Mouse (Mus musculus): ENCODE measurements at regions not wholly inside any gene's neighbourhood (a gene's known extent, or its start where the extent isn't known, plus 50 kb on each side); places are given as distances from the start of the nearest gene placed in this dataset.
"Not testable (repeated sequence)": the region's sequence is repeated elsewhere in the genome, so short reads cannot be mapped to it uniquely, and the experiment has no call there.

DNA sequence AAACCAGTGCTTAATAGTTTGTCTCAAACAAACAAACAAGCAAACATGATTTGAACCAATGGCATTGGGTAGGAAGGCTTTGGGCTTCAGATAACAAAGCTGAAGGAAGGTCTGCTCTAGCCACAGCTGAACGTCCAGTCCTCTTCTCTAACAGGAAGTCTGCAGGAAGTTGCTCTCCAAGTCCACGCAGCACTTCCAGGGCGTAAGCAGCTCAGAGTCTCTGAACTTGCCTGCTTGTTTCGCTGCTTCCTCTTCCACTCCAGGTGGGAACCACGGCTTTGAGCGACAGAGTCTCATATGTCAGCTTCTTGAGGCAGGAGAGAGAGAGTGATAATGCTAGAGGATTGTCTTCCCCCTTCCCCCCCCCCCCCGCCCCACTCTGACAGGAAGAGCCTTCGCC lies 123.6 kb downstream of the Tnfrsf21 start:
- no peaks in the 10 kb centered on the region for H3K36me3 ChIP-seq (replicated peaks; ENCODE audit: control insufficient read depth, insufficient read depth, low read depth, low read length)
- 49% methylated on average over 8 of the region's 8 CpGs for WGBS
- no peak overlapping the region for H3K9ac ChIP-seq (replicated peaks; ENCODE audit: low read length)
- H3K27ac ChIP-seq (replicated peaks; ENCODE audit: low read depth, low read length): no peak overlapping the region
- no peak overlapping the region for H3K4me2 ChIP-seq (ENCODE audit: low read depth, low read length)
- ATAC-seq (replicated peaks; ENCODE audit: insufficient number of reproducible peaks, low FRiP score, low TSS enrichment, low read depth) (no peak), DNase-seq (ENCODE audit: low spot score) (no peak)
- H3K27me3 ChIP-seq (ENCODE audit: control insufficient read depth, insufficient read depth, low read length): no peaks in the 10 kb centered on the region; the same call in 1 of the 2 replicates
- H3K9me3 ChIP-seq (replicated peaks; ENCODE audit: control insufficient read depth, low read length): no peaks in the 10 kb centered on the region
- H3K4me1 ChIP-seq (ENCODE audit: control insufficient read depth, insufficient read depth, low read length): no peaks in the 10 kb centered on the region
- no peak overlapping the region for H3K4me3 ChIP-seq (ENCODE audit: low read depth, low read length)

DNA sequence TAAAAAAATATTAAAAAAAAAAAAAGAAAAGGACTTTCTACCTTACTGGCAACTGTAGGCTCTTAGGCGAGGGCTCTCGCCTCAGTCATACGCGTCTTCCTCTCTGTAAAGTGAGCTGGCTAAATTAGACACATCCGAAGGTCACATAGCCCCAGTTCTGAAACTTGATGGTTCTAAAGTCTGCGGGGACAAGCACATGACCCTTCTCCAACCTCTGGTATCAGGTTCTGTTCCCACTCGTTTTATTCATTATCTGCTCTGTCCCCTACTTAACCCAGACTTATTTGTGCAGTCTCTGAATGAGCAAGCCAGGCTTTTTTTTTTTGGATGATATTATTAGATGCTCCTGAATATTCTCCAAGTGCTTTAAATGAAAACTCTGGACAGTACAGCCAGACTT lies 125.4 kb downstream of the Tnfrsf21 start:
- ATAC-seq (replicated peaks; ENCODE audit: insufficient number of reproducible peaks, low FRiP score, low TSS enrichment, low read depth) (no peak), DNase-seq (ENCODE audit: low spot score) (no peak)
- H3K4me1 ChIP-seq (ENCODE audit: control insufficient read depth, insufficient read depth, low read length): no peaks in the 10 kb centered on the region
- no peak overlapping the region for H3K9ac ChIP-seq (replicated peaks; ENCODE audit: low read length)
- H3K27me3 ChIP-seq (ENCODE audit: control insufficient read depth, insufficient read depth, low read length): no peaks in the 10 kb centered on the region; the same call in 1 of the 2 replicates
- H3K36me3 ChIP-seq (replicated peaks; ENCODE audit: control insufficient read depth, insufficient read depth, low read depth, low read length): no peaks in the 10 kb centered on the region
- no peak overlapping the region for H3K27ac ChIP-seq (replicated peaks; ENCODE audit: low read depth, low read length)
- 53% methylated on average over 7 of the region's 7 CpGs for WGBS
- no peak overlapping the region for H3K4me3 ChIP-seq (ENCODE audit: low read depth, low read length)
- H3K9me3 ChIP-seq (replicated peaks; ENCODE audit: control insufficient read depth, low read length): no peaks in the 10 kb centered on the region
- H3K4me2 ChIP-seq (ENCODE audit: low read depth, low read length): no peak overlapping the region

DNA sequence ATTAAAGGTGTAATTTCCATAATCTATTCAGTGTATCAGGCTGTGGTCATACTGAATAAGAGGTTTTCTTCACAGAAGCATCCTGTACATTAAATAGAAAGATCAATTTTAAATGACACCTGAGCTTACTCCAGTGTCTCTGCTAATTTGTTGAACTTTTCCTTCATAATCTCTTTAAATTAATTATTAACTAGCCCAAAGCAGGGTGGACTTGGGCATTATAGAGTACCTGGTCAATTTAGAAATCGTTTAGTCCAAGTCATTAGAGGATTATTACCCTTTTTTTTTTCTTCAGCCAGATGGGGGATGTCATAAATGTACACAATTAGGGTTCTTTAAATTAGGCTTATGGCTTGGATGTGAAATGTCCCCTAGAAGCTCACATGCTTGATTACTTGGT lies 124.4 kb upstream of the Adgrf1 start:
- H3K9me3 ChIP-seq (replicated peaks; ENCODE audit: control insufficient read depth, low read length): no peaks in the 10 kb centered on the region
- H3K4me3 ChIP-seq (ENCODE audit: low read depth, low read length): no peak overlapping the region
- DNase-seq (ENCODE audit: low spot score): no peak
- no peaks in the 10 kb centered on the region for H3K27me3 ChIP-seq (ENCODE audit: control insufficient read depth, insufficient read depth, low read length)
- ATAC-seq (replicated peaks; ENCODE audit: insufficient number of reproducible peaks, low FRiP score, low TSS enrichment, low read depth): no peak
- WGBS: 71% methylated on average over 1 of the region's 1 CpGs
- H3K27ac ChIP-seq (replicated peaks; ENCODE audit: low read depth, low read length): no peak overlapping the region
- H3K36me3 ChIP-seq (replicated peaks; ENCODE audit: control insufficient read depth, insufficient read depth, low read depth, low read length): no peaks in the 10 kb centered on the region
- no peaks in the 10 kb centered on the region; the same call in 1 of the 2 replicates for H3K4me1 ChIP-seq (ENCODE audit: control insufficient read depth, insufficient read depth, low read length)
- no peak overlapping the region for H3K4me2 ChIP-seq (ENCODE audit: low read depth, low read length)
- H3K9ac ChIP-seq (replicated peaks; ENCODE audit: low read length): no peak overlapping the region

DNA sequence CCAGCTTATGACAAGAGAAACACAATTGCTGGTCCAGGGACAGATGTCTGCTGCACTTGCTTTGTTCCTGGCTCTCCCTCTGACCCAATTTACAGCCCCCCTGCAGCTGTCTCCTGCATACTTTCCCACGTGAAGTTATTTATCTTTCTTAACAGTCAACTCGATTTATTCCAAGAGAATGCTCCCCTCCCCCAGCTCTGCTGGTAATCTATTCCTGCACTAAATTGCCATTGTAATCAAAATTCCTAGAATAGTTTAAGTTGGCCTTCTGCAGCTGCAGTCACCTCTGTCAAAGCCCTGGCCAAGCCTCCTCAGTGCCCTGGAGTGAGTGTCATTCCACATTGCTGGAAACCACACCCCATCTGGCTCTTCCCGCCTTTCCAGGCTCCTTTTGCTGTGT lies 122.2 kb upstream of the Adgrf1 start:
- Histone ChIP-seq H3K27me3 (ENCODE audit: control insufficient read depth, insufficient read depth, low read length) (no peaks in the 10 kb centered on the region), H3K9ac (replicated peaks; ENCODE audit: low read length) (no peak overlapping the region), H3K4me2 (ENCODE audit: low read depth, low read length) (no peak overlapping the region), H3K4me1 (ENCODE audit: control insufficient read depth, insufficient read depth, low read length) (no peaks in the 10 kb centered on the region; the same call in 1 of the 2 replicates), H3K4me3 (ENCODE audit: low read depth, low read length) (no peak overlapping the region), H3K36me3 (replicated peaks; ENCODE audit: control insufficient read depth, insufficient read depth, low read depth, low read length) (no peaks in the 10 kb centered on the region), H3K27ac (replicated peaks; ENCODE audit: low read depth, low read length) (no peak overlapping the region), H3K9me3 (replicated peaks; ENCODE audit: control insufficient read depth, low read length) (no peaks in the 10 kb centered on the region)
- ATAC-seq (replicated peaks; ENCODE audit: insufficient number of reproducible peaks, low FRiP score, low TSS enrichment, low read depth) (no peak), DNase-seq (ENCODE audit: low spot score) (peak; percentile 46)
- 1% methylated on average over 3 of the region's 3 CpGs for WGBS

DNA sequence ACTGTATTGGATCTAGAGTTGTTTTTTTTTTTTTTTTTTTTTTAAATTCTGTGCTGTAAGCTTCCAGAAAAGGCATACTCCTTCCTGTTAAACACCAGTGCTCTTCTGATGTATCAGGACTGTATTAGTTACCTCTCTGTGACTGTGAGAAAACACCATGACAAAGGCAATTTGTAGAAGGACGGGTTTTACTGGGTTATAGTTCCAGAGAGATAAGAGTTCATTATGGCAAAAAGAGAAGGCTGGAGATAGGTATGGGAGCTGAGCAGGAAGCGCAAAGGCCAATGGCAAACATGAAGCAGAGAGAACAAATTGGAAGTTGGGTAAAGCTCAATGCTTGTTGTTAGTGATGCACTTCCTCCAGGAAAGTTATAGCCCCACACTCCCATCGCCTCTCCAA lies 117.5 kb upstream of the Adgrf1 start:
- ATAC-seq (replicated peaks; ENCODE audit: insufficient number of reproducible peaks, low FRiP score, low TSS enrichment, low read depth) (no peak), DNase-seq (ENCODE audit: low spot score) (no peak)
- H3K27ac ChIP-seq (replicated peaks; ENCODE audit: low read depth, low read length): no peak overlapping the region
- H3K4me2 ChIP-seq (ENCODE audit: low read depth, low read length): no peak overlapping the region
- H3K4me1 ChIP-seq (ENCODE audit: control insufficient read depth, insufficient read depth, low read length): no peaks in the 10 kb centered on the region; the same call in 1 of the 2 replicates
- H3K36me3 ChIP-seq (replicated peaks; ENCODE audit: control insufficient read depth, insufficient read depth, low read depth, low read length): no peaks in the 10 kb centered on the region
- no peak overlapping the region for H3K4me3 ChIP-seq (ENCODE audit: low read depth, low read length)
- H3K9ac ChIP-seq (replicated peaks; ENCODE audit: low read length): no peak overlapping the region
- no peaks in the 10 kb centered on the region for H3K9me3 ChIP-seq (replicated peaks; ENCODE audit: control insufficient read depth, low read length)
- 80% methylated on average over 3 of the region's 3 CpGs for WGBS
- H3K27me3 ChIP-seq (ENCODE audit: control insufficient read depth, insufficient read depth, low read length): no peaks in the 10 kb centered on the region

DNA sequence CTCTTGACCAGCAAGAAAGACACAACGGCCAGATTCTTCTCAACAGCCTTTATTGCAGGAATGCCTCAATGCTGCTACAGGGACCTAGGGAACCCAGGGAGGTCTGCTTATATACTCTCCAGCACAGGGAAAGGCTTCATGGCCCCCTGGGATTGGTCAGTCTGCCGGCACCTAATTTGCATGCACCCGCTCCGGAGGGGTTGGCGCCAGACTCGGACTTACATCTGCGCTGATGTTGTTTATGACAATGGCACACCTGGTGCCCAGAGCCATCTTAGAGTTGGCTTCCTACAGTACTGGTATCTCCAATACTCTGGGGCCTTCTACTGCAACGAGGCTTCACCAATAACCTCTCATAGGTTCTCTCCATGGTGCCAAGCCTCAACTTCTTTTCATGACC lies 114.9 kb upstream of the Adgrf1 start:
- not testable (repeated sequence) for ATAC-seq (replicated peaks; ENCODE audit: insufficient number of reproducible peaks, low FRiP score, low TSS enrichment, low read depth); H3K27ac ChIP-seq (replicated peaks; ENCODE audit: low read depth, low read length); H3K4me3 ChIP-seq (ENCODE audit: low read depth, low read length); H3K36me3 ChIP-seq (replicated peaks; ENCODE audit: control insufficient read depth, insufficient read depth, low read depth, low read length); H3K4me2 ChIP-seq (ENCODE audit: low read depth, low read length); H3K9ac ChIP-seq (replicated peaks; ENCODE audit: low read length); H3K4me1 ChIP-seq (ENCODE audit: control insufficient read depth, insufficient read depth, low read length); DNase-seq (ENCODE audit: low spot score); H3K9me3 ChIP-seq (replicated peaks; ENCODE audit: control insufficient read depth, low read length); H3K27me3 ChIP-seq (ENCODE audit: control insufficient read depth, insufficient read depth, low read length)
- 93% methylated on average over 8 of the region's 8 CpGs for WGBS

DNA sequence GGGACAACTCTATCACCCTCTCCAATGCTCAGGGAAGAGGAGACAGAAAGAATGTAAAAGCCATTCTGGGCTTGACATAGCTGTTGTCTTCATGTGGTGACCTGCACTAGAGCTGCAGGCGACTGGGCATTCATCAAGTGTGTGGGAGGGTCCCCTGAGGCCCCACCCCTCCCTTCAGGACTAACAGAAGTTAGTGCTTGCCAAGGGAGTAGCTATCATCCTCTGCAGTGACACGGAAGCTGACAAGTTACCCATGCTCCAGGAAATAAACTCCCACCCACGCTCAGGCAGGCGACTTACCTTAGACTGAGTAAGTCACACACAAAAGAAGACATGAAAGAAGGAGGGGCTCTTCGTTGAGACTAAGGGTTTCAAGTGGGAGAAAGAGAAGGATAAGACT lies 114.0 kb upstream of the Adgrf1 start:
- 62% methylated on average over 5 of the region's 5 CpGs for WGBS
- no peaks in the 10 kb centered on the region; the same call in 1 of the 2 replicates for H3K4me1 ChIP-seq (ENCODE audit: control insufficient read depth, insufficient read depth, low read length)
- no peak overlapping the region for H3K9ac ChIP-seq (replicated peaks; ENCODE audit: low read length)
- ATAC-seq (replicated peaks; ENCODE audit: insufficient number of reproducible peaks, low FRiP score, low TSS enrichment, low read depth): no peak
- H3K4me2 ChIP-seq (ENCODE audit: low read depth, low read length): no peak overlapping the region
- H3K9me3 ChIP-seq (replicated peaks; ENCODE audit: control insufficient read depth, low read length): no peaks in the 10 kb centered on the region
- H3K36me3 ChIP-seq (replicated peaks; ENCODE audit: control insufficient read depth, insufficient read depth, low read depth, low read length): no peaks in the 10 kb centered on the region
- no peak overlapping the region for H3K4me3 ChIP-seq (ENCODE audit: low read depth, low read length)
- H3K27ac ChIP-seq (replicated peaks; ENCODE audit: low read depth, low read length): no peak overlapping the region
- H3K27me3 ChIP-seq (ENCODE audit: control insufficient read depth, insufficient read depth, low read length): no peaks in the 10 kb centered on the region
- no peak for DNase-seq (ENCODE audit: low spot score)

DNA sequence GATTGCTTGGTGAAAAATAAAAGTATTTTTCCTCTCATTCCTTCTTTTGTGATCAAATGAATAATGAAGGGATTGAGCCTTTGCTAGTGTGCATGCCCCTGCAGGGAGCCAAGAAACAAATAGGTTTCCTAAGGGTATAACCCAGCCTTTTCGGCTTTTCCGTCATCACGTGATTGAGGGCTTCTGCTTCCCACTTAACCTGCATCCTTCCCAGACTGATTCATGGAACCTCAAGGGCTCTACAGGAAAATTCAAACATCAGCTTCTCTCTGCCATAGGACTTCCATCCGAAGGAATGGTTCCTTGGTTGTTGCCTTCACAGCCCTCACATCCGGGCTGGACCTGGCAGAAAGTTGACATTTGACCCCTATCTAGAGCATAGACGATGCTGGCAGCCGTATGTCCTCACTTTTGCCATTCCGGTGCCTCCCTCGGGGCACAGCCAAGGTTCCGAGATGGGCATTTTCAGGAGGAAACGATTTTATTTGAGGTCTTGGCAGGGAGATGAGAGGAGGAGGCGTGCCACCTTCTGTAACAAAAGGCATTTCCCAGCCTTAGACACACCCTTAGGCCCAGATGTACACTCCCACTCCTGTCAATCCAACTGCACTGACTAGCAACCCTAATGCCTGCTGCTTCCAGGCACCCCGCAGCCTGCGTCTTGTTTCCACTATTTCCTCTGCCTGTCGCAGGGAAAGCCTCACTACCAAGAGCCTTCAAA lies 112.2 kb upstream of the Adgrf1 start:
- no peaks in the 10 kb centered on the region for H3K27me3 ChIP-seq (ENCODE audit: control insufficient read depth, insufficient read depth, low read length)
- 0 out of 2 replicates have a peak overlapping the region, but pooled peaks have one; percentile 6 for H3K4me3 ChIP-seq (ENCODE audit: low read depth, low read length)
- peak; percentile 74 for DNase-seq (ENCODE audit: low spot score)
- no peak overlapping the region; the same call in 1 of the 2 replicates for H3K9ac ChIP-seq (replicated peaks; ENCODE audit: low read length)
- ATAC-seq (replicated peaks; ENCODE audit: insufficient number of reproducible peaks, low FRiP score, low TSS enrichment, low read depth): peak; percentile 94
- H3K36me3 ChIP-seq (replicated peaks; ENCODE audit: control insufficient read depth, insufficient read depth, low read depth, low read length): no peaks in the 10 kb centered on the region
- no peak overlapping the region; the same call in 1 of the 2 replicates for H3K27ac ChIP-seq (replicated peaks; ENCODE audit: low read depth, low read length)
- H3K4me1 ChIP-seq (ENCODE audit: control insufficient read depth, insufficient read depth, low read length): no peaks in the 10 kb centered on the region; the same call in 1 of the 2 replicates
- H3K9me3 ChIP-seq (replicated peaks; ENCODE audit: control insufficient read depth, low read length): no peaks in the 10 kb centered on the region
- H3K4me2 ChIP-seq (ENCODE audit: low read depth, low read length): peak overlapping the region; percentile 43
- 14% methylated on average over 15 of the region's 15 CpGs for WGBS
